Mouse (Mus musculus) embryonic facial prominence, embryonic 14.5 days (tissue): ENCODE measurements at regions not wholly inside any gene's neighbourhood (a gene's known extent, or its start where the extent isn't known, plus 50 kb on each side); places are given as distances from the start of the nearest gene placed in this dataset.

ENCODE experiments used
- ATAC-seq: fragments of 200-750 bp; cut with Nextera tagmentation; 2 replicates; pipeline ENCODE4 v1.8.0; 2017; ENCODE audit warnings: low read depth, moderate number of reproducible peaks, moderate TSS enrichment
- DNase-seq: peaks from one replicate; pipeline ENCODE4 v3.0.0-alpha.2; 2015; ENCODE audit warnings: low spot score
- H3K27ac ChIP-seq: fragments of 300-500 bp; sonication (generic); replicated peaks from 2 replicates; pipeline ENCODE4 v1.5.1; 2014; ENCODE audit warnings: low read depth, mild to moderate bottlenecking, low read length, moderate library complexity
- H3K27me3 ChIP-seq: fragments of 300-500 bp; sonication (generic); replicated peaks from 2 replicates; pipeline ENCODE4 v1.6.1; 2014; ENCODE audit warnings: low read length; ENCODE audit not compliant: control insufficient read depth, insufficient read depth
- H3K36me3 ChIP-seq: fragments of 300-500 bp; sonication (generic); 2 replicates; pipeline ENCODE4 v1.6.1; 2014; ENCODE audit warnings: low read length, mixed read lengths; ENCODE audit not compliant: control insufficient read depth, insufficient read depth
- H3K4me1 ChIP-seq: fragments of 300-500 bp; sonication (generic); 2 replicates; pipeline ENCODE4 v1.6.1; 2014; ENCODE audit warnings: antibody characterized with exemption, low read length; ENCODE audit not compliant: control insufficient read depth, insufficient read depth
- H3K4me2 ChIP-seq: fragments of 300-500 bp; sonication (generic); 2 replicates; pipeline ENCODE4 v1.6.1; 2014; ENCODE audit warnings: low read depth, mild to moderate bottlenecking, low read length, moderate library complexity, mixed read lengths
- H3K4me3 ChIP-seq: fragments of 300-500 bp; sonication (generic); 2 replicates; pipeline ENCODE4 v1.5.1; 2014; ENCODE audit warnings: low read depth, mild to moderate bottlenecking, low read length
- H3K9ac ChIP-seq: fragments of 300-500 bp; sonication (generic); 2 replicates; pipeline ENCODE4 v1.6.1; 2014; ENCODE audit warnings: low read depth, mild to moderate bottlenecking, low read length, moderate library complexity, mixed read lengths
- H3K9me3 ChIP-seq: fragments of 300-500 bp; sonication (generic); 2 replicates; pipeline ENCODE4 v1.6.1; 2016; ENCODE audit warnings: low read length; ENCODE audit not compliant: control insufficient read depth
- WGBS: fragments of 180-500 bp; shearing (Covaris S2); extraction: QIAGEN DNeasy Blood & Tissue Kit; methylation state at CpG from one replicate; pipeline ENCODE4 v1.1.7; 2014; 5-methylcytosine and 5-hydroxymethylcytosine counted together

GRCm38 (mm10) chr14:56313969-56314368 lies 50.9 kb upstream of the Atp12a start:
- Histone ChIP-seq H3K4me3 (no peak overlapping the region), H3K36me3 (no peaks in the 10 kb centered on the region), H3K9ac (no peak overlapping the region), H3K9me3 (no peaks in the 10 kb centered on the region), H3K4me2 (no peak overlapping the region), H3K27ac (no peak overlapping the region), H3K27me3 (no peaks in the 10 kb centered on the region), H3K4me1 (no peaks in the 10 kb centered on the region)
- 77% methylated on average over 9 of the region's 9 CpGs for WGBS
- DNase-seq, result no peak
- ATAC-seq, result no peak

- no peak for ATAC-seq
- 30% methylated on average over 7 of the region's 7 CpGs for WGBS
- DNase-seq, result peak; percentile 69
- Histone ChIP-seq H3K4me2 (no peak overlapping the region), H3K4me1 (no peaks in the 10 kb centered on the region), H3K9ac (no peak overlapping the region), H3K27ac (no peak overlapping the region), H3K4me3 (no peak overlapping the region), H3K27me3 (no peaks in the 10 kb centered on the region), H3K9me3 (no peaks in the 10 kb centered on the region), H3K36me3 (no peaks in the 10 kb centered on the region)
Observed at GRCm38 (mm10) chr14:56314459-56314858, 50.4 kb upstream of the Atp12a start.
